Mouse (Mus musculus) B cell, adult 67 days (primary cell): ENCODE data around the gene Pkp2. TPM values are rescaled to one million over a fixed set of nuclear protein-coding genes. Genes with fewer than 3 reads are reported as not detected.

Experiments
- total RNA-seq, 2 experiments: library from RNA; stranded (reverse); gene quantifications; 4 replicates each; pipeline ENCODE4 v1.2.4; 2023

Gene Pkp2
- under 1 TPM; 0.18 to 0.41 TPM for total RNA-seq

DNA sequence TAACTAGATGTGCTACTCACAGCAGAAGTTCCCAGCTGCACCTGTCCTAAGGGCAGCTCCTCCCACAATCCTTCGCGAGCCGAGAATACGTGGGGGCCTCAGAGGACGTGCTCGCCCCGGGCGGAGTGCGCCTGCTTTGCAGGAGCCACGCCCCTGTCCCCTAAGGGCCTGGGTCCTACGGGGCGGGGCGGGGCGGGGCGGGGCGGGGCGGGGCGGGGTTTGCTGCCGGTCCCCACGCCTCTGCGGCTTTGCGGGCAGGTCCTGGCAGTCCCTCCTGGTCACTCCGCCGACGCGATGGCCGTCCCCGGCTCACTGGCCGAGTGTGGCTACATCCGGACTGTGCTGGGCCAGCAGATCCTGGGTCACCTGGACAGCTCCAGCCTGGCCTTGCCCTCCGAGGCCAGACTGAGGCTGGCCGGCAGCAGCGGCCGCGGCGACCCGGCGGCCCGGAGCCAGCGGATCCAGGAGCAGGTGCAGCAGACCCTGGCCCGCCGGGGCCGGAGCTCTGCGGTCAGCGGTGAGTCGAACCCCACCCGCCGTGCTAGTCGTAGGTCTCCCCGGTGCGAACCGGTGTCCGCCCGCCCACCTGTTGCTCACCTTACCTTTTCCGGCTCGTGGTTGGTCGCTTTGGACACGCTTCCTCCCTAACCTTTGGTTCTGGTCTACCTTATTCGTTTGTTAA lies at the start of gene Pkp2:
Pkp2 (plus strand) TSS at position 240 of the 682 bp plus-strand sequence.

GRCm38 (mm10) chr16:16302369-16303137 lies 89.4 kb downstream of the Pkp2 start, which contains the start of gene Yars2:
Gene Yars2 (plus strand): TSS chr16:16302965.

Other genes with a start within 250 kb of the Pkp2 start
- 10 to 100 TPM; 19.3 to 22.9 TPM for gene Yars2, start 89.6 kb downstream of the Pkp2 start, total RNA-seq
- gene Dnm1l, start 145.6 kb downstream of the Pkp2 start, total RNA-seq: 10 to 100 TPM; 68.4 to 72.3 TPM